Mouse (Mus musculus) erythroblast, embryonic 14.5 days (primary cell): Measurements from ENCODE around the gene Sdk2.

Experiments
- GATA1 ChIP-seq: IDR thresholded peaks from 2 replicates; pipeline ENCODE4 v1.6.1; 2012; ENCODE audit warnings: low read length, inconsistent platforms, mixed read lengths
- TAL1 ChIP-seq: IDR thresholded peaks from 3 replicates; pipeline ENCODE4 v1.6.1; 2012; ENCODE audit warnings: low read length, inconsistent platforms, mixed read lengths

GRCm38 (mm10) chr11:113798011-113798410, 268.8 kb downstream of the Sdk2 start:
- TF ChIP-seq TAL1 (no peak), GATA1 (no peak)
